Mouse (Mus musculus) thymus, postnatal 25 days (tissue): ENCODE measurements around the gene Glipr2.

ENCODE experiments used
- DNase-seq: peaks from one replicate; pipeline ENCODE4 v3.0.0; 2022

Glipr2 gene

GRCm38 (mm10) chr4:43957292-43957845 is at the start of gene Glipr2:
Gene Glipr2, plus strand, starts transcription at chr4:43957401.
- DNase-seq: peak; percentile 89

GRCm38 (mm10) chr4:43918221-43918620 is 39.0 kb upstream of the Glipr2 start:
- DNase-seq: no peak

GRCm38 (mm10) chr4:43920602-43921001 is 36.6 kb upstream of the Glipr2 start:
- no peak for DNase-seq

- DNase-seq: no peak
Observed at GRCm38 (mm10) chr4:43925125-43925524, 32.1 kb upstream of the Glipr2 start.

GRCm38 (mm10) chr4:43925779-43926178 is 31.4 kb upstream of the Glipr2 start:
- DNase-seq: peak; percentile 78

- DNase-seq: peak; percentile 56
Observed at GRCm38 (mm10) chr4:43927826-43928225, 29.4 kb upstream of the Glipr2 start.

GRCm38 (mm10) chr4:43931877-43932276 is 25.3 kb upstream of the Glipr2 start:
- DNase-seq: no peak

GRCm38 (mm10) chr4:43936186-43936585 is 21.0 kb upstream of the Glipr2 start:
- no peak for DNase-seq

- no peak for DNase-seq
Observed at GRCm38 (mm10) chr4:43936749-43937674, 20.2 kb upstream of the Glipr2 start.

- no peak for DNase-seq
Observed at GRCm38 (mm10) chr4:43941315-43941714, 15.9 kb upstream of the Glipr2 start.

GRCm38 (mm10) chr4:43942421-43942820 is 14.8 kb upstream of the Glipr2 start:
- DNase-seq: no peak

GRCm38 (mm10) chr4:43947571-43947970 is 9.6 kb upstream of the Glipr2 start:
- DNase-seq: no peak

GRCm38 (mm10) chr4:43957846-43958461 is 753 bp downstream of the Glipr2 start:
- peak; percentile 61 for DNase-seq

GRCm38 (mm10) chr4:43959523-43960179 is 2.5 kb downstream of the Glipr2 start:
- no peak for DNase-seq

GRCm38 (mm10) chr4:43960207-43960606 is 3.0 kb downstream of the Glipr2 start:
- no peak for DNase-seq

GRCm38 (mm10) chr4:43964326-43964833 is 7.2 kb downstream of the Glipr2 start:
- peak; percentile 33 for DNase-seq

- DNase-seq: no peak
Observed at GRCm38 (mm10) chr4:43964951-43965684, 7.9 kb downstream of the Glipr2 start.

GRCm38 (mm10) chr4:43965856-43966535 is 8.8 kb downstream of the Glipr2 start:
- no peak for DNase-seq

GRCm38 (mm10) chr4:43968650-43969049 is 11.4 kb downstream of the Glipr2 start:
- no peak for DNase-seq

GRCm38 (mm10) chr4:43969373-43969772 is 12.2 kb downstream of the Glipr2 start:
- no peak for DNase-seq
